Mouse (Mus musculus) forebrain, postnatal 0 days (tissue): Measurements from ENCODE around the gene Tex26. TPM values are rescaled to one million over a fixed set of nuclear protein-coding genes. Genes with fewer than 3 reads are reported as not detected.

ENCODE experiments used
- ATAC-seq: fragments of 200-750 bp; cut with Nextera tagmentation; 2 replicates; pipeline ENCODE4 v1.8.0; 2017; ENCODE audit warnings: mild to moderate bottlenecking, moderate library complexity
- DNase-seq: peaks from one replicate; pipeline ENCODE4 v3.0.0-alpha.2; 2015
- H3K27ac ChIP-seq: fragments of 300-500 bp; sonication (generic); 2 replicates; pipeline ENCODE4 v1.5.1; 2014; ENCODE audit warnings: low read depth, mild to moderate bottlenecking, antibody characterized with exemption, low read length, moderate library complexity, mixed read lengths
- H3K27me3 ChIP-seq: fragments of 300-500 bp; sonication (generic); 2 replicates; pipeline ENCODE4 v1.6.1; 2014; ENCODE audit warnings: mild to moderate bottlenecking, low read length, mixed read lengths; ENCODE audit not compliant: insufficient read depth
- H3K36me3 ChIP-seq: fragments of 300-500 bp; sonication (generic); 2 replicates; pipeline ENCODE4 v1.6.1; 2014; ENCODE audit warnings: mild to moderate bottlenecking, moderate library complexity; ENCODE audit not compliant: insufficient read depth
- H3K4me1 ChIP-seq: fragments of 300-500 bp; sonication (generic); 2 replicates; pipeline ENCODE4 v1.6.1; 2014; ENCODE audit warnings: antibody characterized with exemption; ENCODE audit not compliant: insufficient read depth
- H3K4me2 ChIP-seq: fragments of 300-500 bp; sonication (generic); 2 replicates; pipeline ENCODE4 v1.6.1; 2014; ENCODE audit warnings: low read depth, mild to moderate bottlenecking, moderate library complexity
- H3K4me3 ChIP-seq: fragments of 300-500 bp; sonication (generic); 2 replicates; pipeline ENCODE4 v1.5.1; 2014; ENCODE audit warnings: low read depth, low read length, mixed read lengths
- H3K9ac ChIP-seq: fragments of 300-500 bp; sonication (generic); 2 replicates; pipeline ENCODE4 v1.6.1; 2014; ENCODE audit warnings: mild to moderate bottlenecking
- H3K9me3 ChIP-seq: fragments of 300-500 bp; sonication (generic); 2 replicates; pipeline ENCODE4 v1.6.1; 2016; ENCODE audit warnings: low read length
- CTCF ChIP-seq: sonication (generic); IDR thresholded peaks from 2 replicates; pipeline ENCODE4 v1.5.1; 2016; ENCODE audit warnings: antibody characterized with exemption, control low read depth, low read depth
- WGBS: fragments of 180-500 bp; shearing (Covaris S2); extraction: QIAGEN DNeasy Blood & Tissue Kit; methylation state at CpG from one replicate; pipeline ENCODE4 v1.1.7; 2014; 5-methylcytosine and 5-hydroxymethylcytosine counted together
- polyA plus RNA-seq: library from polyadenylated mRNA; unstranded; fragments of >200 nt; fragmentation: Nextera tagmentation; extraction: Ambion mirVana; gene quantifications from 2 replicates; pipeline ENCODE4 v1.2.1, GENCODE M21; 2015
- total RNA-seq: library from RNA; depleted of rRNA; stranded (reverse); fragments of >200 nt; gene quantifications from 2 replicates; pipeline ENCODE4 v1.2.3, GENCODE M21; 2014; rRNA removed

Gene Tex26
- total and polyA plus RNA-seq, 2 experiments from 2014 or later, result 0.14 to 1.8 TPM

- Histone ChIP-seq H3K4me1 (0 out of 2 replicates have a peak, but pooled peaks cover 6% of the 10 kb centered on the region), H3K27ac (peak overlapping the region; percentile 47; the same call in 1 of the 2 replicates), H3K36me3 (no peaks in the 10 kb centered on the region), H3K27me3 (no peaks in the 10 kb centered on the region), H3K9ac (no peak overlapping the region), H3K4me3 (no peak overlapping the region), H3K4me2 (no peak overlapping the region), H3K9me3 (no peaks in the 10 kb centered on the region)
- ATAC-seq, result peak; percentile 34; the same call in 1 of the 2 replicates
- no peak for DNase-seq
- TF ChIP-seq CTCF, result no peak
- 8% methylated on average over 9 of the region's 9 CpGs for WGBS
Measured at GRCm38 (mm10) chr5:149513438-149514086, 74.1 kb downstream of the Tex26 start.

GRCm38 (mm10) chr5:149514087-149514671 lies 74.7 kb downstream of the Tex26 start:
- peak; percentile 76 for ATAC-seq

GRCm38 (mm10) chr5:149514890-149515289 lies 75.4 kb downstream of the Tex26 start:
- no peak for TF ChIP-seq CTCF
- WGBS, result 15% methylated on average over 3 of the region's 3 CpGs
- DNase-seq, result no peak
- H3K4me3 ChIP-seq, result no peak overlapping the region
- ATAC-seq, result no peak
- H3K4me2 ChIP-seq, result no peak overlapping the region
- no peaks in the 10 kb centered on the region for H3K27me3 ChIP-seq
- H3K9ac ChIP-seq, result no peak overlapping the region
- 0 out of 2 replicates have a peak, but pooled peaks cover 6% of the 10 kb centered on the region for H3K4me1 ChIP-seq
- H3K9me3 ChIP-seq, result no peaks in the 10 kb centered on the region
- 0 out of 2 replicates have a peak overlapping the region, but pooled peaks have one; percentile 10 for H3K27ac ChIP-seq
- no peaks in the 10 kb centered on the region for H3K36me3 ChIP-seq

More at GRCm38 (mm10) chr5:149514087-149514671, 74.7 kb downstream of the Tex26 start:
- no peaks in the 10 kb centered on the region for H3K9me3 ChIP-seq
- H3K9ac ChIP-seq, result no peak overlapping the region
- no peak overlapping the region for H3K4me2 ChIP-seq
- H3K36me3 ChIP-seq, result no peaks in the 10 kb centered on the region
- peak; percentile 44 for TF ChIP-seq CTCF
- no peak overlapping the region for H3K4me3 ChIP-seq
- H3K27me3 ChIP-seq, result no peaks in the 10 kb centered on the region
- 7% methylated on average over 14 of the region's 14 CpGs for WGBS
- peak overlapping the region; percentile 47 for H3K27ac ChIP-seq
- DNase-seq, result peak; percentile 72
- H3K4me1 ChIP-seq, result 0 out of 2 replicates have a peak, but pooled peaks cover 6% of the 10 kb centered on the region

GRCm38 (mm10) chr5:149517116-149517515 lies 77.7 kb downstream of the Tex26 start:
- no peak for TF ChIP-seq CTCF
- H3K4me3 ChIP-seq, result no peak overlapping the region
- no peaks in the 10 kb centered on the region for H3K27me3 ChIP-seq
- H3K9me3 ChIP-seq, result no peaks in the 10 kb centered on the region
- no peak overlapping the region for H3K4me2 ChIP-seq
- H3K9ac ChIP-seq, result no peak overlapping the region
- H3K4me1 ChIP-seq, result peaks cover 6% of the 10 kb centered on the region; the same call in 1 of the 2 replicates
- ATAC-seq, result no peak
- no peak for DNase-seq
- H3K27ac ChIP-seq, result no peak overlapping the region
- H3K36me3 ChIP-seq, result no peaks in the 10 kb centered on the region
- 29% methylated on average over 6 of the region's 6 CpGs for WGBS

Other genes starting within 250 kb of the Tex26 start
- 3.4 and 11.6 TPM in 2 replicates for gene Alox5ap, start 174.9 kb upstream of the Tex26 start, total RNA-seq
- gene Alox5ap, start 174.9 kb upstream of the Tex26 start, polyA plus RNA-seq, result 10.8 and 13.3 TPM in 2 replicates
- 1.7 and 2.1 TPM in 2 replicates for gene Medag, start 27.9 kb upstream of the Tex26 start, total RNA-seq
- gene Medag, start 27.9 kb upstream of the Tex26 start, polyA plus RNA-seq, result 1.1 and 1.8 TPM in 2 replicates
- 0.15 and 0.38 TPM in 2 replicates for gene Wdr95, start 89.0 kb downstream of the Tex26 start, total RNA-seq
- 0.45 and 0.84 TPM in 2 replicates for gene Wdr95, start 89.0 kb downstream of the Tex26 start, polyA plus RNA-seq
- gene Hsph1, start 196.7 kb downstream of the Tex26 start, total RNA-seq, result 41.2 and 49.2 TPM in 2 replicates
- 68.4 and 78.6 TPM in 2 replicates for gene Hsph1, start 196.7 kb downstream of the Tex26 start, polyA plus RNA-seq
- 16.5 and 19.9 TPM in 2 replicates for gene B3glct, start 238.6 kb downstream of the Tex26 start, total RNA-seq
- gene B3glct, start 238.6 kb downstream of the Tex26 start, polyA plus RNA-seq, result 12.4 and 13.1 TPM in 2 replicates